8 mouse cellular contexts compared by ENCODE assay signal in the genomic region with DNA sequence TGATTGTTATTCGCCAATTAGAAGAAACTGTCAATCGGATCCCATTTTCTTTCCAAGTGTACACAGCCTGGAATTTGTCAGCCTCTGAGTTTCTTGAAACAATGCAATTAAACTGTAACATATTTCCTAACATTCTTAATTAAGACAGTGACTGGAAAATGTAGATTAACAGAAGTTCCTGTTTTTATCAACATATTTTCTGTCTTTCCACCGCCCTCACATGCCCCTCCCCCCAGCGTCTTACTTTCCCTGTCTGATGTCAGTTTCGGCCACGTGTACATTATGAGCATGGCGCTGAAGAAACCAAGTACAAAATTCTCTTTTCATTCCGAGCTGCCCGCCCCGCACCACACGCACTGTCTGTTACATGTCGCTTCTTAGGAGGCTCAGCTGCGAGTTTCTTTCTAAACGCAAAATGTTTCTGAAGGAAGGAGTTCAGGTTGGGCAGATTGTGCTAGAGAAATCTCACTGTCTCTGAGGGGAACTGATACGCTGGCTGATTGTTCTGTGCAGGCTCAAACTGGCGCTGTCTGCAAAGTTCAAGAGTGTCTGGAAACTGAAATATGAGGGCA.
A peak's percentile ranks its signal among the peaks of the same experiment; 100 is the strongest.
DNase-seq lines count a peak whose midpoint lies in the region; ATAC-seq and TF ChIP-seq lines count a peak whose summit lies in the region.

No protein-coding gene starts in this region.

- 34% methylated on average over 16 of the region's 16 CpGs for WGBS in heart, embryonic 14.5 days
- 45% methylated on average over 16 of the region's 16 CpGs for WGBS in kidney, postnatal 0 days
- 26% methylated on average over 16 of the region's 16 CpGs for WGBS in liver, embryonic 13.5 days (ENCODE audit: insufficient replicate concordance)

- H3K9ac ChIP-seq in heart, embryonic 14.5 days (ENCODE audit: low read length) = peak overlapping the region; percentile 16; the same call in 1 of the 2 replicates
- 0 out of 2 replicates have a peak overlapping the region, but pooled peaks have one; percentile 31 for H3K9ac ChIP-seq in kidney, postnatal 0 days (ENCODE audit: low read depth, low read length)
- H3K9ac ChIP-seq in liver, embryonic 13.5 days = peak overlapping the region; percentile 23; the same call in 1 of the 2 replicates

- ATAC-seq in heart, embryonic 14.5 days (ENCODE audit: insufficient number of reproducible peaks, insufficient read depth, low FRiP score, low read depth) = no peak
- no peak for ATAC-seq in kidney, postnatal 0 days (replicated peaks; ENCODE audit: low FRiP score, low read depth)
- ATAC-seq in liver, embryonic 13.5 days (ENCODE audit: low read depth) = peak; percentile 54

- H3K4me1 ChIP-seq in heart, embryonic 14.5 days (ENCODE audit: control insufficient read depth in 2 of 2, insufficient read depth in 2 of 2, low read length in 2 of 2) = peaks cover 11 to 18% of the 10 kb centered on the region in 2 experiments
- H3K4me1 ChIP-seq in kidney, postnatal 0 days (replicated peaks; ENCODE audit: insufficient read depth, low read length) = 0 out of 2 replicates have a peak, but pooled peaks cover 9% of the 10 kb centered on the region
- H3K4me1 ChIP-seq in liver, embryonic 13.5 days (replicated peaks) = peaks cover 37% of the 10 kb centered on the region

- peak overlapping the region; percentile 10 to 11; a peak in 1 of 4 replicates for H3K4me3 ChIP-seq in heart, embryonic 14.5 days (ENCODE audit: control insufficient read depth in 1 of 2, insufficient read depth in 1 of 2, low read depth in 1 of 2, low read length in 2 of 2)
- H3K4me3 ChIP-seq in kidney, postnatal 0 days (replicated peaks; ENCODE audit: low read depth, low read length) = no peak overlapping the region
- no peak overlapping the region for H3K4me3 ChIP-seq in liver, embryonic 13.5 days (replicated peaks)

- no peaks in the 10 kb centered on the region for H3K36me3 ChIP-seq in heart, embryonic 14.5 days (ENCODE audit: control insufficient read depth, insufficient read depth, low read length)
- no peaks in the 10 kb centered on the region for H3K36me3 ChIP-seq in kidney, postnatal 0 days (ENCODE audit: insufficient read depth, low read length)
- H3K36me3 ChIP-seq in liver, embryonic 13.5 days = no peaks in the 10 kb centered on the region

- H3K4me2 ChIP-seq in heart, embryonic 14.5 days (ENCODE audit: low read length) = peak overlapping the region; percentile 60
- H3K4me2 ChIP-seq in kidney, postnatal 0 days (ENCODE audit: low read length) = no peak overlapping the region
- peak overlapping the region; percentile 49 for H3K4me2 ChIP-seq in liver, embryonic 13.5 days

- peak; percentile 49 for DNase-seq in adrenal gland, postnatal 14 days
- no peak for DNase-seq in adrenal gland, adult 18-20 months (ENCODE audit: low spot score in 2 of 2)
- peak; percentile 34 to 37 for DNase-seq in cerebellum, postnatal 36 days
- peak; percentile 34 for DNase-seq in kidney, postnatal 0 days (ENCODE audit: low spot score)
- DNase-seq in liver, embryonic 13.5 days = peak; percentile 23
- peak; percentile 51 for DNase-seq in neural tube, embryonic 10.5 days (ENCODE audit: extremely low spot score, low spot score)
- peak; percentile 34 to 58 for DNase-seq in thymus, postnatal 10 days (ENCODE audit: low spot score in 2 of 2)

- H3K9me3 ChIP-seq in heart, embryonic 14.5 days (ENCODE audit: control insufficient read depth, low read length) = no peaks in the 10 kb centered on the region
- H3K9me3 ChIP-seq in kidney, postnatal 0 days (replicated peaks; ENCODE audit: low read length) = no peaks in the 10 kb centered on the region
- H3K9me3 ChIP-seq in liver, embryonic 13.5 days (replicated peaks) = no peaks in the 10 kb centered on the region

- H3K27ac ChIP-seq in heart, embryonic 14.5 days (replicated peaks in 1 of 2; ENCODE audit: control insufficient read depth in 1 of 2, insufficient read depth in 1 of 2, low read depth in 2 of 2, low read length in 2 of 2) = no peak overlapping the region
- peak overlapping the region; percentile 74 for H3K27ac ChIP-seq in kidney, postnatal 0 days
- H3K27ac ChIP-seq in liver, embryonic 13.5 days = peak overlapping the region; percentile 16

- TF ChIP-seq CTCF in kidney, postnatal 0 days (IDR thresholded peaks at IDR 0.05; ENCODE audit: low read depth) = no peak

- H3K27me3 ChIP-seq in heart, embryonic 14.5 days (ENCODE audit: control insufficient read depth, insufficient read depth, low read length) = no peaks in the 10 kb centered on the region
- no peaks in the 10 kb centered on the region for H3K27me3 ChIP-seq in kidney, postnatal 0 days (ENCODE audit: insufficient read depth, low read length)
- no peaks in the 10 kb centered on the region for H3K27me3 ChIP-seq in liver, embryonic 13.5 days

Comparison
In these comparisons a context has a peak if more than half of its experiments do, and no peak if none do; other contexts are left out.
1. DNase-seq: peak in adrenal gland, postnatal 14 days (single experiment), cerebellum, postnatal 36 days (2 of 2), kidney, postnatal 0 days (single experiment), liver, embryonic 13.5 days (single experiment), neural tube, embryonic 10.5 days (single experiment) and thymus, postnatal 10 days (2 of 2); none in adrenal gland, adult 18-20 months (0 of 2).
2. H3K27ac ChIP-seq: peak in kidney, postnatal 0 days (single experiment) and liver, embryonic 13.5 days (single experiment); none in heart, embryonic 14.5 days (0 of 2).
3. H3K4me3 ChIP-seq: peak in heart, embryonic 14.5 days (2 of 2); none in kidney, postnatal 0 days (single experiment) and liver, embryonic 13.5 days (single experiment).
4. Peak in every context shown above with its lines, with median percentiles within 50 percentile points of each other: H3K9ac ChIP-seq.